In genomic region chr12:98863436-98863835, GRCm38 (mm10) we compare ENCODE assay signal across 16 mouse cellular contexts.
"Had no signal": no experiment of that assay in that cellular context is flagged by ENCODE, and none has a peak within 500 bp of the region (broad histone marks: within the 10 kb centered on the region; RNA-seq: fewer than 3 reads in every experiment).

No protein-coding gene starts in this region.

- H3K36me3 ChIP-seq: stomach, embryonic 15.5 days had no signal

- H3K27ac ChIP-seq: neural tube, embryonic 12.5 days; neural tube, embryonic 13.5 days; neural tube, embryonic 15.5 days; stomach, embryonic 15.5 days; stomach, postnatal 0 days had no signal

- H3K4me3 ChIP-seq: neural tube, embryonic 12.5 days; neural tube, embryonic 13.5 days; neural tube, embryonic 15.5 days; stomach, embryonic 15.5 days had no signal

- H3K9ac ChIP-seq: neural tube, embryonic 12.5 days; neural tube, embryonic 13.5 days; neural tube, embryonic 15.5 days; stomach, embryonic 15.5 days had no signal

- H3K4me2 ChIP-seq: neural tube, embryonic 12.5 days; neural tube, embryonic 13.5 days; neural tube, embryonic 15.5 days; stomach, embryonic 15.5 days had no signal

- H3K27me3 ChIP-seq: neural tube, embryonic 12.5 days; neural tube, embryonic 13.5 days; neural tube, embryonic 15.5 days; stomach, embryonic 15.5 days had no signal

- H3K9me3 ChIP-seq: neural tube, embryonic 13.5 days; neural tube, embryonic 15.5 days; stomach, embryonic 15.5 days had no signal

- DNase-seq: retina, postnatal 1 day; right cerebral cortex, adult 18-20 months; right cerebral cortex, postnatal 14 days; right cerebral cortex, postnatal 4 days; spleen, adult 18-20 months; thymus, adult 18-20 months; thymus, adult 2 months; thymus, postnatal 14 days; thymus, postnatal 25 days; thymus, postnatal 36 days; thymus, postnatal 4 days had no signal

- H3K4me1 ChIP-seq: neural tube, embryonic 12.5 days; neural tube, embryonic 13.5 days; neural tube, embryonic 15.5 days; stomach, embryonic 15.5 days had no signal
